Mouse (Mus musculus) kidney, adult 8-10 months (tissue): Measurements from ENCODE around the gene Myo10.

Source experiments
- DNase-seq, 2 experiments: peaks; one replicate each; pipeline ENCODE4 v3.0.0; 2022

The Myo10 gene

DNA sequence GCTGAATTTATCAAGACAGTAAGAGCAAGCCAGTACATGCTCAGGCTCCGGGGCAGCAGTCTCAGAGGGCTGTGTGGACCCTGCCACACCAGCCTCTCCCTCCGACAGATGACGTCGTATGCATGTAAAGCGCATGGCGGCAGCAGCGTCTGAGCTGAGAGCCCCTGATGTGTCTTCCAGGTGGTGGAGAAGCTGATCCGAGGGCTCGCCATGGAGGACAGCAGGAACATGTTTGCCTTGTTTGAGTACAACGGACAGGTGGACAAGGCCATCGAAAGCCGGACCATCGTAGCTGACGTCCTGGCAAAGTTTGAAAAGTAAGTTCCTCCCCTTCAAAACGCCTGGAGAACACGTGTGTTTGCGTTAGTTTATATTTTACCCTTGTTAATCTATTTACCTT is 184.0 kb downstream of the Myo10 start:
- no peak for DNase-seq

DNA sequence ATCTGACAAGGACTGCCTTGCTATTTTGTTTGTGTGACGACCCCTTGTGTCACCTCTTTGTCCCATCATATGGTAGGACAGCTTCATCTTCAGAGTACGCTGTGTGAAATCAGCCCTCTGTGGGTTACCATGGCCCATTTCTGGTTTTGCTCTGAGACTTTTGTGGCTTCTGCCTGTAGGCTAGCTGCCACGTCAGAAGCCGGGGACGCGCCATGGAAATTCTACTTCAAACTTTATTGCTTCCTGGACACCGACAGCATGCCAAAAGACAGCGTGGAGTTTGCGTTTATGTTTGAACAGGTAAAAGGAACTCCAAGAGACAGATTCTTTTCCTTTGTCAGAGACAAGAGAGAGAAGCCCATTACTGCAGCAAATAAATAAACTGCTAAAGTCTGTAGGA is 184.6 kb downstream of the Myo10 start:
- DNase-seq: no peak

DNA sequence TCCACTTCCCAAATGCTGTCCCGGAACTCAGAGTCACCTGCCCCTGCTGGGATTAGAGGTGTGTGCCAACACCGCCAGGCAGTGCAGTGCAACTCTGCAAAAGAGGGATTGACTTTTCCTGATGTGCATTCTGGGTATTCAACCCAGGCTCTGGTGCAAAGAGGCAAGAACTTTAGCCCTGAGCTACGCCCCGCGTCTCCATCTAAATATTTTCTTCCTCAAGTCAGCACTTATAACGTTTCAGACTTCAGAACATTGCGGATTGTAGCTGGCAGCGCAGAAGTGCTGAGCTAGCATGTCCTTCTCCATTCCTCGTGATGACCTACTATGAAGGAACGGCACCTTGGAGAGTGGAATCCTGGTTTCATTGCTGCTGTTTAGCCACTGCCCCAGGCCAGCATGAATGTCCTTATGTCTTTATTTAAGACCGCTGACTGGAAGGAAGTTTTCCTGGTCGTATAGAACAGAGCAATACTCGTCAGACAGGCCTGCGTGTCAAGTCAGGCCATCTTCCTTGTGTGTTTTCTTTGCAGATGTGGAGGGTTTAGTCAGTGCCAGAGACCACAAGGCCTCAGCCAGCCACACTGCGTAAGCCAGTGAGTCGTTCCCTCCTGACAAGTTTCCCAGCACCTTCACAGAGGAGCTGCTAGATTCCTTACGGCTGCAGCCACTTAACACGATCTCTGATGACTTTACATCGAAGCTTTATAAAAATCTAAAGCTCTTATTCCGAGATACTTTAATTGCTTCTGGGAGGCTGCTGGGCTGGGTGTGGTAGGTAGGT is 186.5 kb downstream of the Myo10 start:
- DNase-seq: peak; percentile 70

DNA sequence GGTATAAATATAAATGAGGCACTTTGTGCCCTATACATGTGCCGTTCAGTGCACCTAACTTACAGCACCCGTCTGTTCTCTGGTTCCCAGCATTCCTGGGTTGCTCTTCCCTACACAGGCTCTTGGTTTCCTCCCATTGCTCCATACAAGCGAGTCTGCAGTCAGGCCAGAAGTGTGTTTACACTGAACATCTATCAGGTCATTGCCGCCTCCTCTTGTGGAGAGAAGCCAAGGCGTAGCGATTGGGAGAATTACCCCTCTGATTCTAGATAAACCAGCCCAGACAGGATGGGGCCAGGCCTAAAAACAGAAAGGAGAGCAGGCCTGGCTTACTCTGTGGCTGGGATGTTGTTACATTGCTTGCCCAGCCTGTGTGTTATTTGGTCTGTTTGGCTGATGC is 187.3 kb downstream of the Myo10 start:
- DNase-seq: no peak

DNA sequence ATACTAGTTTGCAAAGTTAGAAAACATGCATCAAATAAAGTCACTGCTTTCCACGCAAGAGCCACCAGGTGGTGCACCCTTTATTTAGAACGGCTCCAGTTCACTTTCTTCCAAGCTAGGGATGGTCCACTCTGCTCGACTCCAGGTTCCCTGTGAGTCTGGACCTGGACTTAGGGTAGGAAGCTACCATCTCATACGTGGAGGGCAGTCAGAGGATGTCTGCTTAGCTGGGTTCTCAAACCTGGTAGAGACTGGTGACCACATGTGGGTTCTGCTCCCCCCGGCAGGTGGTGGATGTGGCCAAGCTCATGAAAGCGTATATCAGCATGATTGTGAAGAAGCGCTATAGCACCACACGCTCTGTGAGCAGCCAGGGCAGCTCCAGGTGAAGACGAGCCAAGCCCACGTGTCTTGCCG is 189.5 kb downstream of the Myo10 start:
- peak in 1 of 2 experiments; percentile 50 for DNase-seq

DNA sequence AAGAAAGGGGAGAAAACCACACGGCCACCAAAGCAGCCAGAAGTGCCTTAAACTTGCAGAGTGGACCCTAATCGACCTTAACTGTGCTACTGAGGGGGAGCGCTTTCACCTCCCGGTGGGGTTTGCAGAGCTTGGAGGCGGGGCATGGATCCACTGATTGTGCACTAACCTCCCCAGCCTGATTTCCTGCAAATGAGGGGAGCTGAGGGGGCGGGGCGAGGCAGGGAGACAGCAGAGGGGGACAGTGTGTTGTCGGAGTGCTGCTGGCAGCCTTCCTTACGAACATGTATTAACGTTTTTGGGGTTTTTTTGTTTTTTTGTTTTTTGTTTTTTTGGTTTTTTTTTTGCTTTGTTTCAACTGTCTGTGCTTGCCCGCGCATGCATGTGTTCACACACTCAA is 190.2 kb downstream of the Myo10 start:
- DNase-seq: no peak

DNA sequence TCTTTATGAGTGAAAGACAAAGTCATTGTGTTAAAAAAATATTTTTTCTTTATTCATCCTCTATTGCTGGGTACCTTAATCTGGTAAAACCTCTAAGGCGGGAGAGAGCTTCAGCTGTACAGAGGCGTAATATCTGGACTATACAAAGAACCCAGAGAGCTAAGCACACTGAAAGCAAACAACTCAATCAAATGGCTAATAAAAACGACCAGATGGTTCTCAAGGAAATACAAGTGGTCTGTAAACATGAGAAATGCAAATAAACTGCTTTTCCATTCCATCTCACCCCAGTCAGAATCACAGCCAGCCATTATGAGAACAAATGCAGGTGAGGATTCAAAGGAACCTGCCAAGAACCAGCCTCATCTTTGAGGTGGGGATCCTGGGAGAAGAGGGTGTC is 192.2 kb downstream of the Myo10 start:
- no peak for DNase-seq

DNA sequence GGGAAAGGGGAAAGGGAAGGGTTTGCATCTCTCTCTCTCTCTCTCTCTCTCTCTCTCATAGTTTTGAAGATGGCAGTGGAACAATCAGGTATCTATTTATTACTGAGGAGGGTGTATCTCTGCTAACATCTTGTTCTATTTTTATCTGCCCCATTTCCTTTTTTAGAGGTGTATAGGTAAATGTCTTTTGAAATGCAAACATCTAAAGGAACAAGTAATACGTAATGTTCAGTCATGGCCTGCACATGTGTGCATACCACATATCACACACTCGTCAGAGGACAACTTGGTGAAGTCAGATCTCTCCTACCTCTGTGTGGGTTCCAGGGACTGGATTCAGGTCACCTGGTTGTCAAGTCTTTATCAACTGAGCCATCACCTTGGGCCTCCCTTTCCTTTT is 194.9 kb downstream of the Myo10 start:
- no peak for DNase-seq

DNA sequence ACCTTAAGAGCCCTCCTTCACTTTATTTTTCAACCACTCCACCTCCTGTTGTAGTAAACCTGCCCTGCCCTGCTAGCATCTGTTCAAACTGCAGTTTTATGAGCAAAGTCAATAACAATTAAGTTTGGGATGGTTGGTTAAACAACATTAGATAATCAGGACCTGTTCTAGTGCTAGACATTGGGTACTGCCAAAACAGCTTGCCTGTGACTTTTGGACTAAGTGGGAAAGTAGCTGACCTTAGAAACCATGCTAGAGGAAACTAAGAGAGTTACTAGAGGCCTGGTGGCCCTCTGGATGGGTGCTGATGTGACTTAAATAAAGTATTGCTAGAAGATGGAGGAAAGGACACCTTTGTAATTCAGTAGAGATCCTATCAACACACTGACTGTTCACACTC is 199.7 kb downstream of the Myo10 start:
- DNase-seq: peak; percentile 20 to 41

DNA sequence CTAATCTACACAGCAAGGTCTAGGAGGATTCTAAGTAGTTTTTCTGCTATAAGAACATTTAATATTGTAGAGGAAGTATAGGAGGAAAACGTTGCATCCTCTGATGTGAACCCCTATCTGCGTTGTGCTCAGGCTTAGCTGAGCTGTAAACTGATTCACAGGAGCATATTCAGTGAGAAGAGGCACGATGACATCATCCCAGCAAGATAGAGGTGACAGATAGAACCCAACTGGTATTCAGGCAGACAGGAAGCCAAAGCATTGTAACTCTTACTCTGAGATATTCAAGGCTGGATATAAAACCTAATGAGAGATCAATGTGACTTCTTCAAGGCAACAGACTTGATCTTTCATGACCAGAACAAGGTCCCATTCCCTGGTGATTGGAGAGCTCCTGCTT is 200.3 kb downstream of the Myo10 start:
- DNase-seq: no peak

DNA sequence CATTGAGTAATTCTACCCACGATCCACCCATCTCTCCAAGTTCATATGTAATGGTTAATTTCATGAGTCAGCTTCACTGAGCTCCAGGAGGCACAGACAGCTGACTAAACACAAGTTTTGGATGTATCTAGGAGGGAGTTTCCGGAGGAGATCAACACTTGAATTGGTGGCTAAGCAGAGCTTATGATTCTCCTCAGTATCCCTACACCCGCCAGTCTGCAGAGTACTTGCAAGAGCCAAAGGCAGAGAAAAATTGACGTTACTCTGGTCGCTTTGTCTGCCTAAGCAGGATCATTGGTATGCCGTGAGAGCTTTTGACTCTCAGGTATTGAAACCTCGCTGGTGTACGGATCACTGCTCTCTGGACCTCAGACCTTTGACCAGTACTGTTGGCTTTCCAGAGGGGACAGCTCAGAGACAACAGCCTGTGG is 204.2 kb downstream of the Myo10 start:
- DNase-seq: peak; percentile 78 to 87

DNA sequence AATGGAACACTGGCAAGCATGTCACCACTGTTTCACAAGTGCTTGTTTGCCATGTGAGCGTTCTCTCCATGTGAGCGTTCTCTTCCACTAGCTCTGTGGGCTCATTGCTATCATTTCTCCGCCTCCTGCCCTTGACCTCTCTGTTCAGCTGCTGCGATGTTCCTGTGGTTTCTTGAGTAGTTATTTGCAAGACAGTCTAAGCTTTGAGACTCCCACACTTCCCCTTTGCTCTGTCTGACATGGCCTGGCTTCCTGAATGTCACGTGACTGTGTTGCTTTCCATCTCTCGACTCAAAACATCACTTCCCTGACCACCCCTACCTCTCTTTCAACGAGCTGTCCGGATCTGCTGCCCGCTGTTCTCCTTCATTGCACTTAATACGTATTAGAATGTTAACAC is 206.1 kb downstream of the Myo10 start:
- no peak for DNase-seq

DNA sequence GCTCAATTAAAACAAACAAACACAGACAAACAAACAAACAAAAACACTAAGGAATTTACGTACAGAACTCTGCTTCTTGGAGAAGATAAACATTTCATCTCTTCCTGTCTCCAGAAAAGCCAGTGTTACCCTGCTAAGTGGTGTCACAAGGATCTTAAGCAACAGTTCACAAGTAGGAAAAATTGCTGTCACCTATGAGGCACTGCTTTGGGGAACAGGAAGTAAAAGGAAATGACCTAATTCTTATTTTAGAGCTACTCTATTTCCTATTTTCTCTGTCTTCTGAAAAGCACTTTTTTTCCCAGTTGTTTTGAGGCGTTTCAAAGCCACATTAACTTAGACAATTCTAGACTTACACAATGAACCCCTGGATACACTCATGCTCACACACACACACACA is 208.1 kb downstream of the Myo10 start:
- no peak for DNase-seq

DNA sequence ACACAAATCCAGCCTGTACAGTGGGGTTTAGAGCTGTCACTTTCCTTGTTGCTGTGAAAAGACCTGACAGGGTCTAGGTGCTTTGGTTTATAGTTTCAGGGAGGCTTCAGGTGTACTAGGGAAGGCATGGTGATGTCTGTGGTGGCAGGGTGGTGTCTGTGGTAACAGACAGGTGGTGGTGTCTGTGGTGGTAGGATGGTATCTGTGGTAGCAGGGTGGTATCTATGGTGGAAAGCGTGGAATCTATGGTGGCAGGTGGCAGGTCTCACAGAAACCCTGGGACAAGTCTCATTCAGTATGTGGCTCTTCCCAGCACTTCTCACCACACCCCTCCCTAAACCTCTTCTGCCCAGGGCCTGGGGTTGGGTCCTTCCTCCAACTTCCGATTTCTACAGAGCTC is 212.0 kb downstream of the Myo10 start:
- no peak for DNase-seq

DNA sequence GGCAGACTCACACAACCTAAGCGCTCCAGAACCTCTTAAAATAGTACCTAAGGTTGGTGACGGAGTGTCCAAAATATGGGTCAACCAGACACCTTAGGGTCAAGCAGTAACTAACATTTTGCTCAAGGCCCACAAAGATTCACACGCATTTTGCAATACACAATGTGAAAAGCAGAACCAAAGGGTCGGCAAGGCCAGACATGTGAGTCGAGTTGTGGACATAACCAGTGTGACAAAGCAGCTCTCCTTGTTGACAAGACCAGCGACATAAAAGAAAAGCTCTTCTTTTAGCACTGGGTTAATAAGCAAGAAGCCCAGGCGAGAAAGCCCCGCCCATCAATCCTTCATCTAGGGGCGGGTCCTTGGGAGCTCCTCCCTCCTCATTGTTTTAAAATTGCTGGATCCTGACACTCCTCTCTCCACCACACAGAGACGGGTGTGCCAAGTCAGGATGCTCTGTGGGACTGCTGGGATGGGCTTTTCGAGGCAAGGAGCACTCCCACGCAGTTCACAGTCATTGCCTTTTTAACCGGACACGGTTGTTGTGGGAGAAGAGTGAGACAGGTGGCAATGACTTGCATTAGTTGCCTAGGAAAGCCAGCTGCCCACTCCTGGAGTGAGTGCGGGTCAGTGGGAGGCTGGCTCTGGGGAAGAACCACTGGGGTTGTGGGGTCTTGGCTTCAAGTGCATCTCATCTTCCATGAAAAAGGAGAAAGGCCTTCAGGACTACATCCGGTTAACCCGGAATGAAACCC is 212.8 kb downstream of the Myo10 start:
- no peak for DNase-seq

DNA sequence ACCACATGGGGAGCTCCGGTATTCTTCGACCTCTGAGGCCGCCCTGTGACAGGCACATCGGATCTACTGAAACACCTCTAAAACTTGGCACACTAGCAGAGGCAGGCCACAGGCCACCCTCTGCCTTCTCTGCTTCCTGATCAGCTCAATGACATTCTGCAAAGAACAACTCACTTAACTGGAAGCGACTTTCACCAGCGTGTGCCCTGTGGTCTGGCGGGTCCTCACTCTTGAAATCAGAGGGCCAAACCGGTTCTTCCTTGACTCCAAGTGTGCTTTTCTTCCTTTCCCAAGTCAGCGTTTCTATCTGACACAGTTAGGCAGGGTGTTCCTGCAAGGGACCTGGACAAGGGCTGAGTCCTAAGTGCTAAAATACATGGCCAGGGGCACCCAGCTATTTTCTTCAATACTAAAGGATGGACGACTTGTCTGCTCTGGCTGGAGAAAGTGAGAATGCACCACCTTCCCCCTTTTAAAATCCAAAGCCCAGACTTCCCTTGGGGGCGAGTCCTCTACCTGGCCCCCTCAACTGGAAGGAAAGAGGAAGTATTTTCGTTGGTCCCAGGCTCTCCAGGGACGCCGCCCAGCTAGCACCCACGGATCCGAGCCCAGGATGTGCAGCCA is 220.2 kb downstream of the Myo10 start:
- DNase-seq: peak in 1 of 2 experiments; percentile 25

DNA sequence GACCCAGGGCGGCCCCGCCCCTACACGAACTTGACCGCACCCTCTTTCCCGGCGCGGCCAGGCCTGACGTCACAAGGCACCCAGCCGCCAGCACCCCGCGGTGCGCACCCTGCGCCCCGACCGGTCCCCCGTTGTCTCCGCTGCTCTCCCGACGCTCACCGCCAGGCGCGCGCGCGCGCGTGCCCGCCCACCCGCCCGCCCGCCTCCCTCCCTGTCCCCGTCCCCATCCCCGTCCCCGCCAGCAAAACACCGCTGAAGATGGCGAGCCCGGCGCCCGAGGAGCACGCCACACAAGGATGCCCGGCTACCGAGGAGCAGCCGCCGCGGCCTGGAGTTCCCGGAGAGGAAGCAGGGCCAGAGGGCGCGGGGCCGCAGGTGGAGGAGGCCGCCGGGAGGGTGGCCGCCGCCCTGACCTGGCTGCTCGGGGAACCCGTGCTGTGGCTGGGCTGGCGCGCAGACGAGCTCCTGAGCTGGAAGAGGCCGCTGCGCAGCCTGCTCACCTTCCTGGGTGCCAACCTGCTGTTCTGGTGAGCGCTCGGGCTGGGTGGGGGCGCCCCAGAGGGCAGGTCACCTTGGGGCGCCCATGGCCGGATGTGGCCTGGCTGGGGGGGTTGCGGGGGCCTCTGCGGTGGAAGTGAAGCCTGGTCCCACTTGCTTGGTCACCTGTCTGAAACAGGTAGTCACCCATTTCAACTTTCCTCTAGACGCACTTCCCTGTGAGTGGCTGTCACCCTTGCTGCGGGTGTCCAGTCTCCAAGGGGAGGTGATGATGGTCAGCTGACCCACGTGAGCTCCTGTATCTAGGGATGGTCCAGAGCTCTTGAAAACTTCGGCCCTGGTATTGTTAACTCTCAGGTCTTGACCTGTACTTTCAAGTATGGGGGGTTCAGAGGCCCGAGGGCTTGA is 221.0 kb downstream of the Myo10 start, which contains the start of gene Retreg1:
TSS of gene Retreg1 (plus strand) at position 95 of the 906 bp plus-strand sequence.
- DNase-seq: peak; percentile 83 to 89

DNA sequence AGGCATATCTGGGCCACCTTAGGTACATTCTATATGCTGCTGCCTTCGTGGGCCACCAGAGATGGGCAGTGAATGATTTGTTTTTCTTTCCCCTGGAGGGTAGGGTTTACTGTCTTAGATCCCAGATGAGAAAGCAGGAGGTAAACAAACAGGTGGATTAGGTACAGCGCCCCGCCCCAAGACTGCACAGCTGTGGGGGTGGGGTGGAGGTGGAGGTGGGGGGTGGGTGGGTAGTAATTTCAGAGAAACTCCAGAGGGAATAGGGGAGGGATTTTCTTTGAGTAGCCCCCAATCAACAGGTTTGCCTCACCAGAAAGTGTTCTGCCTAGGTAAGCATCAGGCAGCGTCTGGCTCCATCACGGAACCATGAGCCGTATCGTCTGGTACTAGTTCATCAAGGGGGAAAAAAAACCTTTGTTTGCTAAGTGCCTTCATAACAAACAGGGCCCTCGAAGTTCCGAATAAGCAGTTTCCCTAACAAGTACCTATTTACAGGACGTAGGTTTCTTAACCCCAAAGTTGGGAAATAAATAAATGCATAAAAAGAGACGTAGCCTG is 221.8 kb downstream of the Myo10 start:
- peak; percentile 15 to 22 for DNase-seq

DNA sequence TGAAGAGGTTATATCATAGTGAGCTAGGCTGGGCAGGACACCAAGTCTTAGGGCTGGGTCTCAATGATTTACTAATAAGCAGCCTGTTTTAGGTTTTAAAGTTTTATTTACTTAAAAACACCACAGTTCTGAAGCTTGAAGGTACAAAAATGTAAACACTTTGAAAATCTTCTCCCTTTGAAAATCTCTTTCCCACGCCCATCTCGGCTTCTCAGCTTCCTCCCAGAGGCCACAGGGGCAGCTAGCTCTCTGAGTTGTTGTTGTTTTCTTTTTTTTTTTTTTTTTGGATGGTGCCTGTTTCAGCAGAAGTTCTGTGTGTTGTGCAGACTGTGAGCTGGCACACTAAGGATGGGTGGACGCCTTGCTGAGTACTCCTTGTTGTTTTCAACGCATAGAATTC is 222.4 kb downstream of the Myo10 start:
- DNase-seq: peak in 1 of 2 experiments; percentile 13

DNA sequence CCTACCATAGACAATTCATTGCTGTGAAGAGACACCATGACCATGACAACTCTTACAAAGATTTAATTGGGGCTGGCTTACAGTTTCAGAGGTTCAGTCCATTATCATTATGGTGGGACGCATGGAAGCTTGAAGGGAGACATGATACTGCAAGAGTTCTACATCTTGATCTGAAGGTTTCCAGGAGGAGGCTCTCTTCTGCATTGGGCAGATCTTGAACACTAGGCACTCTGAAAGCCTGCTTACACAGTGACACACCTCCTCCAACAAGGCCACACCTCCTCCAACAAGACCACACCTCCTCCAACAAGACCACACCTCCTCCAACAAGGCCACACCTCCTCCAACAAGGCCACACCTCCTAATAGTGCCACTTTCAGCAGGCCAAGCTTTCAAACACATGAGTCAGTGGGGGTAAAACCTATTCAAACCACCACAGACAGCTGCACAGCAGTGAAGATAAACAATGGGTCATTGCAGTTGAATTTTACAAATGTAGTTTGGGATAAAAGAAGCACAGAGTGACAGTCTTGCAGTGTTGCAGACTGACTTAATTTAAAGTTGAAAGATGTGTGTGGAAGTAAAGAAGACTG is 225.3 kb downstream of the Myo10 start:
- no peak for DNase-seq

DNA sequence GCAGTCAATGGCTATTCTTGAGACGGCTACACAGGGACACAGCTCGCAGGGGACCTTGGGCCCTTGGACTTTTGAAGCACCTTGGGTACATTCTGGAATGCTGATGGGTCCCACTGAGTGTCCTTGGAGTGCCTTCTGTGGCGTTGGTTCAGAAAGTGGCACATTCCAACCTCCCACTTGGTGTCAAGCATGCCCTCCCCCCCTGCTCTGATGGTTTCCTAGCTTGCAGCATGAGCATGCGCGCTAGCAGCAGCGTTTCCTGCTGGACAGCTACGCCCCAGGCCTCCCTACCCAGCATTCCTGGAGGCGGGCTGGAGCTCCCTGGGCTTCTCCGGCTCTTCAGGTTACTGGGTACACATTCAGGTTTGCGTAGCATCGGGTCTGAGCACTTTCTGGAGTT is 228.2 kb downstream of the Myo10 start:
- no peak for DNase-seq
